Mouse (Mus musculus) left cerebral cortex, postnatal 10 days (tissue): ENCODE results near the gene Psat1. TPM values are rescaled to one million over a fixed set of nuclear protein-coding genes. Genes with fewer than 3 reads are reported as not detected.

Experiments used
- DNase-seq, 2 experiments: peaks; one replicate each; pipeline ENCODE4 v3.0.0; 2021 to 2022; ENCODE audit warnings: low spot score in 2 of 2, mixed read lengths in 1 of 2; ENCODE audit errors: extremely low spot score in 1 of 2
- intact Hi-C: fragments of 180-260 bp; cut with DNase I; formaldehyde crosslinking; loops from one replicate; pipeline ENCODE4 v1.15.1; 2025
- total RNA-seq, 2 experiments: library from RNA; stranded (reverse); gene quantifications; 2 replicates each; pipeline ENCODE4 v1.2.3; 2021

Psat1 gene
- total RNA-seq = 10 to 100 TPM; 92.8 to 94.9 TPM

- intact Hi-C loops = no loop called here
- no peak for DNase-seq
These were observed at the start of gene Psat1 for GRCm38 (mm10) chr19:15947237-15947636. TSS of gene Psat1 (minus strand) at chr19:15947337.

- no peak for DNase-seq
- intact Hi-C loops = no loop called here
These were observed 43.0 kb upstream of the Psat1 start for GRCm38 (mm10) chr19:15990102-15990501.

- intact Hi-C loops = no loop called here
- DNase-seq = no peak
These were observed 38.1 kb upstream of the Psat1 start for GRCm38 (mm10) chr19:15985172-15985713.

- intact Hi-C loops = no loop called here
These were observed 37.5 kb upstream of the Psat1 start, which contains the start of gene Cep78 for GRCm38 (mm10) chr19:15984449-15985171. TSS of gene Cep78 (minus strand) at chr19:15984989.

GRCm38 (mm10) chr19:15983739-15984344, 36.7 kb upstream of the Psat1 start:
- intact Hi-C loops = no loop called here

More at GRCm38 (mm10) chr19:15984449-15985171, 37.5 kb upstream of the Psat1 start, which contains the start of gene Cep78:
- peak; percentile 89 to 94 for DNase-seq

GRCm38 (mm10) chr19:15982926-15983738, 36.0 kb upstream of the Psat1 start:
- intact Hi-C loops = no loop called here
- DNase-seq = no peak

More at GRCm38 (mm10) chr19:15983739-15984344, 36.7 kb upstream of the Psat1 start:
- no peak for DNase-seq

GRCm38 (mm10) chr19:15981861-15982260, 34.7 kb upstream of the Psat1 start:
- intact Hi-C loops = no loop called here
- DNase-seq = peak; percentile 39 to 57

- no peak for DNase-seq
- intact Hi-C loops = no loop called here
These were observed 26.2 kb upstream of the Psat1 start for GRCm38 (mm10) chr19:15973365-15973764.

- DNase-seq = peak in 1 of 2 experiments; percentile 32
- intact Hi-C loops = loop anchor here (10.0 kb wide), 1 partner anchor 1980 kb away; no protein-coding TSS in a partner anchor
These were observed 17.9 kb upstream of the Psat1 start for GRCm38 (mm10) chr19:15965082-15965481.

GRCm38 (mm10) chr19:15964533-15964932, 17.4 kb upstream of the Psat1 start:
- intact Hi-C loops = loop anchor here (10.0 kb wide), 1 partner anchor 1980 kb away; no protein-coding TSS in a partner anchor
- no peak for DNase-seq

- intact Hi-C loops = loop anchor here (10.0 kb wide), 1 partner anchor 1978 kb away; no protein-coding TSS in a partner anchor
- DNase-seq = no peak
These were observed 16.0 kb upstream of the Psat1 start for GRCm38 (mm10) chr19:15963011-15963695.

- intact Hi-C loops = loop anchor here (10.0 kb wide), 1 partner anchor 1978 kb away; no protein-coding TSS in a partner anchor
These were observed 15.2 kb upstream of the Psat1 start for GRCm38 (mm10) chr19:15962313-15962712.

GRCm38 (mm10) chr19:15950225-15950624, 3.1 kb upstream of the Psat1 start:
- intact Hi-C loops = no loop called here
- DNase-seq = no peak

More at GRCm38 (mm10) chr19:15962313-15962712, 15.2 kb upstream of the Psat1 start:
- no peak for DNase-seq

GRCm38 (mm10) chr19:15948867-15949266, 1.7 kb upstream of the Psat1 start:
- intact Hi-C loops = no loop called here
- DNase-seq = no peak

GRCm38 (mm10) chr19:15948426-15948825, 1.3 kb upstream of the Psat1 start:
- no peak for DNase-seq
- intact Hi-C loops = no loop called here

GRCm38 (mm10) chr19:15946663-15947062, 474 bp downstream of the Psat1 start:
- DNase-seq = no peak

GRCm38 (mm10) chr19:15943117-15943423, 4.1 kb downstream of the Psat1 start:
- no peak for DNase-seq
- intact Hi-C loops = no loop called here

More at GRCm38 (mm10) chr19:15946663-15947062, 474 bp downstream of the Psat1 start:
- intact Hi-C loops = no loop called here

- DNase-seq = no peak
- intact Hi-C loops = no loop called here
These were observed 4.6 kb downstream of the Psat1 start for GRCm38 (mm10) chr19:15942421-15943116.
